Mouse (Mus musculus): ENCODE measurements around the gene 0610030E20Rik. TPM values are rescaled to one million over a fixed set of nuclear protein-coding genes. Genes with fewer than 3 reads are reported as not detected.

Gene 0610030E20Rik
- total RNA-seq, 4 experiments from 2014 or later = 14.7 to 19.1 (median 17.6) TPM

- DNase-seq (ENCODE audit: low spot score in 2 of 2) = no peak
Observed at GRCm38 (mm10) chr6:72348411-72348810, 1.3 kb downstream of the 0610030E20Rik start.

- DNase-seq (ENCODE audit: low spot score in 2 of 2) = no peak
Observed at GRCm38 (mm10) chr6:72350214-72350613, 3.1 kb downstream of the 0610030E20Rik start.

- DNase-seq (ENCODE audit: low spot score in 2 of 2) = no peak
Observed at GRCm38 (mm10) chr6:72352636-72353405, 5.7 kb downstream of the 0610030E20Rik start.

- no peak for DNase-seq (ENCODE audit: low spot score in 2 of 2)
Observed at GRCm38 (mm10) chr6:72354025-72354424, 6.9 kb downstream of the 0610030E20Rik start.

- peak; percentile 63 to 70 for DNase-seq (ENCODE audit: low spot score in 2 of 2)
Observed at GRCm38 (mm10) chr6:72355066-72355911, 8.2 kb downstream of the 0610030E20Rik start, which contains the start of gene Tmem150a. Tmem150a (plus strand) TSS chr6:72355447.

GRCm38 (mm10) chr6:72356001-72356532 is 8.9 kb downstream of the 0610030E20Rik start:
- no peak for DNase-seq (ENCODE audit: low spot score in 2 of 2)

GRCm38 (mm10) chr6:72357164-72358079 is 10.3 kb downstream of the 0610030E20Rik start:
- DNase-seq (ENCODE audit: low spot score in 2 of 2) = no peak

- no peak for DNase-seq (ENCODE audit: low spot score in 2 of 2)
Observed at GRCm38 (mm10) chr6:72358086-72358764, 11.1 kb downstream of the 0610030E20Rik start.

- DNase-seq (ENCODE audit: low spot score in 2 of 2) = no peak
Observed at GRCm38 (mm10) chr6:72359343-72359742, 12.2 kb downstream of the 0610030E20Rik start.

GRCm38 (mm10) chr6:72359891-72360598 is 12.9 kb downstream of the 0610030E20Rik start:
- DNase-seq (ENCODE audit: low spot score in 2 of 2) = no peak

- no peak for DNase-seq (ENCODE audit: low spot score in 2 of 2)
Observed at GRCm38 (mm10) chr6:72360599-72360935, 13.4 kb downstream of the 0610030E20Rik start.

- no peak for DNase-seq (ENCODE audit: low spot score in 2 of 2)
Observed at GRCm38 (mm10) chr6:72361121-72361551, 14.0 kb downstream of the 0610030E20Rik start.

- peak; percentile 87 to 98 for DNase-seq (ENCODE audit: low spot score in 2 of 2)
Observed at GRCm38 (mm10) chr6:72362132-72363028, 15.3 kb downstream of the 0610030E20Rik start.

GRCm38 (mm10) chr6:72364009-72364408 is 16.9 kb downstream of the 0610030E20Rik start:
- DNase-seq (ENCODE audit: low spot score in 2 of 2) = no peak

- DNase-seq (ENCODE audit: low spot score in 2 of 2) = no peak
Observed at GRCm38 (mm10) chr6:72364985-72365384, 17.9 kb downstream of the 0610030E20Rik start.

GRCm38 (mm10) chr6:72366304-72366703 is 19.2 kb downstream of the 0610030E20Rik start:
- no peak for DNase-seq (ENCODE audit: low spot score in 2 of 2)

GRCm38 (mm10) chr6:72366844-72367443 is 19.8 kb downstream of the 0610030E20Rik start, which contains the start of gene Rnf181:
Rnf181 (minus strand) TSS chr6:72366956.
- DNase-seq (ENCODE audit: low spot score in 2 of 2) = no peak

- DNase-seq (ENCODE audit: low spot score in 2 of 2) = no peak
Observed at GRCm38 (mm10) chr6:72367460-72367974, 20.4 kb downstream of the 0610030E20Rik start.
